Mouse (Mus musculus) lung, adult 2 months (tissue): ENCODE data around the gene Esrra. TPM values are rescaled to one million over a fixed set of nuclear protein-coding genes. Genes with fewer than 3 reads are reported as not detected.
"Not testable (repeated sequence)": the region's sequence is repeated elsewhere in the genome, so short reads cannot be mapped to it uniquely, and the experiment has no call there.

Experiments used
- DNase-seq: peaks from one replicate; pipeline ENCODE4 v3.0.0; 2022
- H3K4me1 ChIP-seq: fragments of 200-500 bp; 2 replicates; pipeline ENCODE4 v1.6.1; 2011; ENCODE audit warnings: low read length; ENCODE audit not compliant: control insufficient read depth, insufficient read depth
- H3K4me3 ChIP-seq: fragments of 200-500 bp; replicated peaks from 2 replicates; pipeline ENCODE3; 2011; ENCODE audit warnings: low read depth, mild to moderate bottlenecking, control low read depth, low read length; ENCODE audit errors: extremely low read depth
- CTCF ChIP-seq: fragments of 200-500 bp; IDR thresholded peaks from 2 replicates; pipeline ENCODE4 v1.5.1; 2011; ENCODE audit warnings: mild to moderate bottlenecking, low read length, control low read depth; ENCODE audit not compliant: insufficient read depth
- POLR2A ChIP-seq: fragments of 200-500 bp; IDR thresholded peaks from 2 replicates; pipeline ENCODE4 v1.6.1; 2011; ENCODE audit warnings: low read depth, mild to moderate bottlenecking, control low read depth, low read length, borderline replicate concordance; ENCODE audit errors: extremely low read depth
- WGBS: fragments of 180-500 bp; shearing (Covaris S2); methylation state at CpG from one replicate; pipeline ENCODE4 v1.1.7; 2018; 5-methylcytosine and 5-hydroxymethylcytosine counted together
- polyA plus RNA-seq: library from polyadenylated mRNA; depleted of rRNA; stranded (reverse); fragments of >200 nt; gene quantifications from 2 replicates; pipeline ENCODE4 v1.2.3, GENCODE M21; 2012

Gene Esrra
- polyA plus RNA-seq, 1 experiment = 43.8 TPM

DNA sequence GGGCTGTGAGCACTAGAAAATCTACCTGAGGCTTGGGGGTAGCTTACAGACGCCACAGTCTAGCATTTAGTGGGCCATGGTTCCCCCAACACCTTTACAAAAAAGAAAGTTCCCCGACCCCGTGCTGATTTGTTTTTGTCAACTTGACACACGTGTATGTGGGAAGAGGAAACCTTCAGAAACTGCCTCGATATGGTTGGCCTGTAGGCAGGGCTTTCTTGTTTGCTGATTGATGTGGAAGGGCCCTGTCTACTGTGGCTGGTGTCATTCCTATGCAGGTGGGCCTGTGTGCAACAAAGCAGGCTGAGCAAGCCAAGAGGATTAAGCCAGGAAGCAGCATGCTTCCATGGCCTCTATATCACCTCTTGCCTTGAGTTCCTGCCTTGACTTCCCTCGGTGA, 8.6 kb downstream of the Esrra start:
- TF ChIP-seq POLR2A (no peak), CTCF (no peak)
- 69% methylated on average over 6 of the region's 6 CpGs for WGBS
- Histone ChIP-seq H3K4me1 (peaks cover 4% of the 10 kb centered on the region), H3K4me3 (no peak overlapping the region)
- DNase-seq = no peak

DNA sequence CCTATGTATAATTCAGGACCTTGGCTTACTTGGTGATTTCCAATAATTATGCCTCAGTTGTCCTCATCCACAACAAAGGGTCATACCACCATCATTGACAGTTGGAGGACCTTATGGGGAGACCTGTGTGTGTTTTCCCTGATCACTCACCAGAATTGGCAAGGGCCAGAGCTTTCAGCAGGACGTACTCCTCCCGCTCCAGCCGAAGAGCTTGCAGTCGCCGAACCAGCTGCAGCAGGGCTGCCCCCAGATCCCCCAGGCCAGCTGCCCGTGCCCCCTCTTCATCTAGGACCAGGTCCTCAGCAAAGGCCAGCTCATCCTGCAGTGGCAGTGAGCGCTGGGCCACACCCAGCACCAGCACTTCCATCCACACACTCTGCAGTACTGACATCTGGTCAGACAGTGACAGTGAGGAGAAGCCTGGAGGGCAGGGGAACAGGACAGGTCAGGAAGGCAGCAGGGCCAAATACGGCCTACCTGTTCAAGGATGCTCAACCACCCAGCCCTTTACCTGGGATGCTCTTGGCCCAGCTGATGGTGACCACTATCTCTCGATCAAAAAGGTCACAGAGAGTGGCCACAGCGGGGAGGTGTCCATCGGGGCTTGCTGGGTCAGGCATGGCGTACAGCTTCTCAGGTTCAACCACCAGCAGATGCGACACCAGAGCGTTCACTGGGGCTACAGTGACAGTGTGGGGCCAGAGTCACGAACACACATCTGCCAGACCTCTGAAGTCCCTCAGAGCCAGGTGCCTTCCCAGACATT, 9.2 kb downstream of the Esrra start:
- TF ChIP-seq CTCF (no peak), POLR2A (no peak)
- WGBS = 89% methylated on average over 15 of the region's 15 CpGs
- H3K4me1 ChIP-seq = peaks cover 4% of the 10 kb centered on the region
- no peak for DNase-seq
- H3K4me3 ChIP-seq = no peak overlapping the region

DNA sequence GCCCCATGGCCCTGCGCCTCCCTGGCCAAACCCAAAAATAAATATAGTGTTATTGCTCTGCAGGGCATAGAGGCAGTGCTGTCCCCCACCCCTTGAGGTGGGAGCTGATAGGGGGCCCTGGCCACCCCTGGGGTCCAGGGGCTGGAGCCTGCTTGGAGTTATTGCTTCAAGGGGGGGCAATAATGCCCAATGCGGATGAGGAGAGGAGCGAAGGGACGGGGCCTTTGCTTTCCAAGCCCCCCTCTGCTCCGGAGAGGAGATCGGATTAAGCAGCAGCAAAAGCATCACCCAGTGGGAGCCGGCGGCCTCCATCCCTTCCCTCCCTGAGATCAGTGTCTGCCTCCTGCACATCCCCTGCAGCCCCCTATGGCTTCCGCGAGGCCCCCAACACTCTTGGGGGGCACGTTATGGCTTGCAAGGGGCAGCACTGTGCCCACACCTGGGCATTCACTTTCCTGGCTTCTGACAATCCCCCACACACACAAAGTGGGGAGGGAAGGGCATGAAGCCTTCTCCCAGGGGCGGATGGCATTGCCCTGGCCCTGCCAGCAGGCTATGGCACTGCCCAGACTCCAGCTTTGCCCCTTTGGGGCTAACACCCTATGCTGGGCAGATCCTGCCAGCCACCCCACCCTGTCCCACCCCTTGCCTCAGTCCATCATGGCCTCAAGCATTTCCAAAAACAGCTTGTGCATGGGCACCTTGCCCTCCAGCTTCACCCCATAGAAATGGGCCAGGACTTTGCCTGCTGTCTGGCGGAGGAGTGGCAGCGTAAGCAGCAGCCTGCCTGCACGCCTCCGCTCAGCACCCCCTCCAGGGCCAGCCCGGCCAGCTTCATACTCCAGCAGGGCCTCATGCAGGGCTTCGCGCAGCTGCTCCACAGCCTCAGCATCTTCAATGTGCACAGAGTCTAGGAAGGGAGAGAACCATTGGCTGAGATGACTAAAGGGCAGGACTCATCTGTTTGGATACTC, 10.2 kb downstream of the Esrra start:
- peaks cover 4% of the 10 kb centered on the region for H3K4me1 ChIP-seq
- 85% methylated on average over 19 of the region's 19 CpGs for WGBS
- no peak for TF ChIP-seq POLR2A
- no peak for TF ChIP-seq CTCF
- no peak for DNase-seq
- no peak overlapping the region for H3K4me3 ChIP-seq

DNA sequence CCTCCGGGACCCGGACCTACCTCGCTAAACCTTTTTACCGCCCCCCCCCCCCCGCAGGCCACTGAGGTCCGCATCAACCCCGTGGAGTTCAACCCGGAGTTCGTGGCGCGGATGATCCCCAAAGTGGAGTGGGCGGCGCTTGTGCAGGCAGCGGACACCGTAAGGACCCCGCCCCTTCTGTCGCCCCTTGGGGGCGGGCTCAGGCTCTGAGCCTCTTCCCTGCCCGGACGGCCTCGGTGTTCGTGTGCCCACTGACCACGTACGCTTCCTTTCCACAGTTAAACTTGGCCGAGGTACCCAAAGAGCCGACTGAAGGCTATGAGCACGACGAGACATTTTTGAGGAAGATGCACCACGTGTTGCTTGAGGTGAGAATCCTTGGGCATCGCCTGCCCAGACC, 11.3 kb downstream of the Esrra start:
- H3K4me3 ChIP-seq = peak overlapping the region; percentile 95
- H3K4me1 ChIP-seq, DNase-seq: not testable (repeated sequence)
- under 1% methylated on average over 29 of the region's 30 CpGs for WGBS

DNA sequence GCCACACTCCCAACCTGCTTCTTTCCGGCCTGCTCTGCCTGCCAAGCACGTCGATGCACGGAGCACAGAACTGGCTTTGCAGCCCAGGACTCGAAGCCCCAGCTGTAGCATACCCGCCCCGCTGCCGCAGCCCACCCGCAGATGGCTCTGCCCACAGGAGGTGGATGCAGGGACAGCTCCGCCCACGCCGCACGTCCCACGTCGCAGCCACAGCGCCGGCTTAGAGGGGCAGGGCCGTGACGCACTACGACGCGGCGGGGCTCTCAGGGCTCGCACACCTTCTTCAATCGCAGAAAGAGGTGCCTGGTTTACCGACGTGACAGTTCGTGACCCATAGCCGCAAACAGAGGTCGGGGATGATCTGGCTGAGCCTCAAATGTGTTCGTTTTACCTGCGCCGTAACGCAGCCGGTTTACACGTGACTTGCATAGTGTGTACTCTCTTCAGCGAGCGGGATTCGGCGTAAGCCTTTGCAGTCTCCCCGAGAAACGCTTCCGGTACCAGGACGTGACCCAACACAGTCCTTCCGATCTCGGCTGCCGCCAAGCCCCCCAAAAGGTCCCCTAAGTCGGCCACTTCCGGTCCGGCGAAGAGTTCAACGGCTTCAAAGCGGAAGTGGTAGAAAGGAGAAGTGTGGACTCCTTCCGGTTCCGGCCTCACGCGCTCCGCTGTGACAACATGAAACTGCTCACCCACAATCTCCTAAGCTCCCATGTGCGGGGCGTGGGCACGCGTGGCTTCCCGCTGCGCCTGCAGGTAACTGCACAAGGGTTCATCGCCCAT, 11.9 kb downstream of the Esrra start, which contains the start of the genes Trmt112 and Prdx5:
Gene Trmt112 (plus strand): TSS at position 192 of the 783 bp plus-strand sequence.
Gene Prdx5 (minus strand): TSS at position 600 of the 783 bp plus-strand sequence.
- under 1% methylated on average over 65 of the region's 65 CpGs for WGBS
- Histone ChIP-seq H3K4me3 (peak within 1 kb of the TSS; percentile 95), H3K4me1 (peaks cover 4% of the 10 kb centered on the region)
- TF ChIP-seq CTCF = no peak
- TF ChIP-seq POLR2A = peak; percentile 86
- peak; percentile 83 for DNase-seq

DNA sequence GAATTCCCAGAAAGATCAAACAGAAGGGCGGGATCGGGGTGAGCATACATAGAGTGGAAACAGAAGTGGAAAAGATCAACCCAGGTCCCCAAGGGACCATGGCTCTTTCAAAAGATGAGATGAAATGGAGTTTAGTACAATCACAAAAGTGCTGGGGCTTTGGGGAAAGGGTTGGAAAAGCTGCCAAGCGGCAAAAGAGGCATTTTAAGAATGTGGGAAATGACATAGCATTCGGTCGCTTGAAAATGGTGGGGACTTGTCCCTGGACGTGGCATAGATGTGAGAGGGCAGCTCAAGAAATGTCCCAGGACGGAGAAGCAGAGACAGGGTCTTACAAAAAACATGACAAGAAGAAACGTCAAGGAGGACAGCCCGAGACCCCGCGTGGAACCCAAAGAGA, 12.6 kb downstream of the Esrra start:
- Histone ChIP-seq H3K4me3 (peak overlapping the region; percentile 95), H3K4me1 (peaks cover 4% of the 10 kb centered on the region)
- DNase-seq = no peak
- TF ChIP-seq CTCF (no peak), POLR2A (no peak)
- 4% methylated on average over 11 of the region's 11 CpGs for WGBS

DNA sequence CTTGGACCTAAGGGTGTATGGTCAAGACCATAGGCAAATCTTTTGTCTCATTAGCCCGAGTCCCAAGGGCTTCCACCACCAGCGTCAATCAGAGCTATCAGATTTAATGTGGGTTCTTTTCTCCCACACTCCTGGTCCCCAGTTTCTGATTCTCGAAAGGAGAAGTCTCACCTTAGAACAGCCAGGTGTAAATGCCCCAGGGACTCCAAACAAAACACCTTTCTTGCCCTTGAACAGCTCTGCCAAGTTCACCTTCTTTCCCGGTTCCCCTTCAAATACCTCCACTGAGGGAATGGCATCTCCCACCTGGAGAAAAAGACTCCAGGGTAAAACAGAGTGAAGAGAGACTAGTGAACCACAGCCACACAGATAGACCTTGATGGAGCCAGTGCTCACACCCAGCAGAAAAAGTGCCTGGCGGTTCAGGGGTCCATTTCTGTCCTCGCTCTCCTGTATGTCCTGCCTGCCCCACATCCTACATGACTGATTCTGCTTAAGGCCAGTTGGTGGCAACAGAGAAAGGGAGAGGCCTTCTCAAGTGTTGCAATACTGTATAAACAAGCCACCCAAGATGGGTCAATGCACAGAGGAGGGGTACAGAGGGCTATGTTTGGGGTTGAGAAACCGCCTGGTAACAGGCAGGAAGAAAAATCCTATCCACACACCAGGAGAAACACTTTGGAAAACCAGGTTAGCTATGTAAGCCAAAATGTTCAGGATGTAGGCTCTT, 13.6 kb downstream of the Esrra start:
- DNase-seq = peak; percentile 14
- peaks cover 4% of the 10 kb centered on the region for H3K4me1 ChIP-seq
- no peak for TF ChIP-seq POLR2A
- TF ChIP-seq CTCF = no peak
- WGBS = 73% methylated on average over 7 of the region's 7 CpGs
- peak overlapping the region; percentile 42 for H3K4me3 ChIP-seq

DNA sequence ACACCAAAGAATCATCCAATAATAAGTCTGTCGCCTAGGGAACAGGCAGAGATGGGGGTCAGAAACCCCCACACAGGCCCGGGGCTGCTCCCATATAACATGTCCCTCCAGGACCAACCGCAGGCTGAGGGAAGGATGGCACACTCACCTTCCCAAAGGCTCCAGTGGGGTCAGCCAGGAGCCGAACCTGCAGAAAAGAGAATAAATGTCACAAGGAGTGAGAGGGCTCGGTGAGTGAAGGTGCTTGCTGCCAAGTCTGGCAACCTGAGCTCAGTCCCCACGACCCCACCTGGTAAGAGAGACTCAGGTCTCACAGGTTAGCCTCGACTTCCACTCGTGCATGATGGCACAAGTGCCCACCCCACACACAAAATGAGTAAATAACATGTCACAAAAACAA, 14.5 kb downstream of the Esrra start:
- no peak overlapping the region for H3K4me3 ChIP-seq
- TF ChIP-seq POLR2A (no peak), CTCF (no peak)

More for the DNA sequence above, 14.5 kb downstream of the Esrra start:
- H3K4me1 ChIP-seq = peaks cover 4% of the 10 kb centered on the region
- WGBS = 93% methylated on average over 8 of the region's 8 CpGs
- no peak for DNase-seq
